Mouse (Mus musculus) G1E (cell line): ENCODE measurements around the gene Mpzl1.

ENCODE experiments used
- CTCF ChIP-seq: IDR thresholded peaks from 2 replicates; pipeline ENCODE4 v1.5.1; 2012; ENCODE audit warnings: low read depth, low read length, inconsistent platforms, mixed read lengths
- GATA1 ChIP-seq: IDR thresholded peaks from 2 replicates; pipeline ENCODE4 v1.6.1; 2012; ENCODE audit warnings: borderline replicate concordance, low read length, inconsistent platforms, mixed read lengths
- GATA2 ChIP-seq: IDR thresholded peaks from 2 replicates; pipeline ENCODE4 v1.6.1; 2012; ENCODE audit warnings: low read depth, low read length, inconsistent platforms, borderline replicate concordance
- POLR2AphosphoS5 ChIP-seq: IDR thresholded peaks from 2 replicates; pipeline ENCODE4 v1.6.1; 2012; ENCODE audit warnings: low read depth, low read length, inconsistent platforms; ENCODE audit not compliant: insufficient replicate concordance
- TAL1 ChIP-seq: conservative IDR thresholded peaks from 2 replicates; pipeline ENCODE4 v1.6.1; 2012; ENCODE audit warnings: low read depth, low read length, inconsistent platforms, mixed read lengths

GRCm38 (mm10) chr1:165661725-165662124, 27.4 kb upstream of the Mpzl1 start:
- no peak for TF ChIP-seq CTCF
- no peak for TF ChIP-seq GATA1
- no peak for TF ChIP-seq TAL1
- TF ChIP-seq POLR2AphosphoS5, result no peak
- TF ChIP-seq GATA2, result no peak
